Mouse (Mus musculus): ENCODE results near the gene Gm13290. TPM values are rescaled to one million over a fixed set of nuclear protein-coding genes. Genes with fewer than 3 reads are reported as not detected.
"Not testable (repeated sequence)": the region's sequence is repeated elsewhere in the genome, so short reads cannot be mapped to it uniquely, and the experiment has no call there.

Gm13290 gene
- polyA plus RNA-seq, 2 experiments, result 0.48 TPM; not detected in 1

GRCm38 (mm10) chr4:88742771-88743371 is 30.8 kb upstream of the Gm13290 start:
- TF ChIP-seq POLR2A (IDR thresholded peaks at IDR 0.05; ENCODE audit: borderline replicate concordance, extremely low read depth, insufficient read depth, insufficient read length), result no peak
- WGBS, result 70% methylated on average over 7 of the region's 7 CpGs
- DNase-seq (ENCODE audit: low spot score) (no peak), ATAC-seq (ENCODE audit: low FRiP score, low read depth) (no peak)
- Histone ChIP-seq H3K9me3 (ENCODE audit: control insufficient read depth, low read length) (no peaks in the 10 kb centered on the region), H3K27ac (replicated peaks; ENCODE audit: low read depth, low read length) (no peak overlapping the region), H3K4me1 (ENCODE audit: control insufficient read depth, insufficient read depth, low read length) (peaks cover 6% of the 10 kb centered on the region; the same call in 1 of the 2 replicates), H3K9ac (ENCODE audit: low read depth, low read length, severe bottlenecking) (no peak overlapping the region), H3K4me2 (replicated peaks; ENCODE audit: low read depth, low read length, severe bottlenecking) (no peak overlapping the region), H3K36me3 (ENCODE audit: control insufficient read depth, insufficient read depth, low read length) (no peaks in the 10 kb centered on the region), H3K4me3 (replicated peaks; ENCODE audit: low read length) (no peak overlapping the region), H3K27me3 (ENCODE audit: control insufficient read depth, insufficient read depth, low read length) (no peaks in the 10 kb centered on the region)

GRCm38 (mm10) chr4:88744207-88744606 is 29.4 kb upstream of the Gm13290 start:
- no peak for TF ChIP-seq POLR2A (IDR thresholded peaks at IDR 0.05; ENCODE audit: borderline replicate concordance, extremely low read depth, insufficient read depth, insufficient read length)
- 65% methylated on average over 3 of the region's 3 CpGs for WGBS

GRCm38 (mm10) chr4:88749926-88750325 is 23.7 kb upstream of the Gm13290 start:
- H3K4me2 ChIP-seq (replicated peaks; ENCODE audit: low read depth, low read length, severe bottlenecking), result no peak overlapping the region
- H3K9ac ChIP-seq (ENCODE audit: low read depth, low read length, severe bottlenecking), result no peak overlapping the region
- H3K27ac ChIP-seq (replicated peaks; ENCODE audit: low read depth, low read length), result no peak overlapping the region
- ATAC-seq (ENCODE audit: low FRiP score, low read depth), result no peak
- no peaks in the 10 kb centered on the region for H3K27me3 ChIP-seq (ENCODE audit: control insufficient read depth, insufficient read depth, low read length)
- no peaks in the 10 kb centered on the region for H3K9me3 ChIP-seq (ENCODE audit: control insufficient read depth, low read length)
- H3K4me1 ChIP-seq (ENCODE audit: control insufficient read depth, insufficient read depth, low read length), result peaks cover 6% of the 10 kb centered on the region; the same call in 1 of the 2 replicates
- DNase-seq (ENCODE audit: low spot score), result no peak
- no peak overlapping the region for H3K4me3 ChIP-seq (replicated peaks; ENCODE audit: low read length)
- 19% methylated on average over 6 of the region's 6 CpGs for WGBS
- TF ChIP-seq POLR2A (IDR thresholded peaks at IDR 0.05; ENCODE audit: borderline replicate concordance, extremely low read depth, insufficient read depth, insufficient read length), result no peak
- H3K36me3 ChIP-seq (ENCODE audit: control insufficient read depth, insufficient read depth, low read length), result no peaks in the 10 kb centered on the region

More at GRCm38 (mm10) chr4:88744207-88744606, 29.4 kb upstream of the Gm13290 start:
- Histone ChIP-seq H3K9me3 (ENCODE audit: control insufficient read depth, low read length) (no peaks in the 10 kb centered on the region), H3K27ac (replicated peaks; ENCODE audit: low read depth, low read length) (no peak overlapping the region), H3K4me2 (replicated peaks; ENCODE audit: low read depth, low read length, severe bottlenecking) (no peak overlapping the region), H3K4me1 (ENCODE audit: control insufficient read depth, insufficient read depth, low read length) (peaks cover 6% of the 10 kb centered on the region; the same call in 1 of the 2 replicates), H3K9ac (ENCODE audit: low read depth, low read length, severe bottlenecking) (no peak overlapping the region), H3K27me3 (ENCODE audit: control insufficient read depth, insufficient read depth, low read length) (no peaks in the 10 kb centered on the region), H3K36me3 (ENCODE audit: control insufficient read depth, insufficient read depth, low read length) (no peaks in the 10 kb centered on the region), H3K4me3 (replicated peaks; ENCODE audit: low read length) (no peak overlapping the region)
- ATAC-seq (ENCODE audit: low FRiP score, low read depth) (no peak), DNase-seq (ENCODE audit: low spot score) (no peak)

GRCm38 (mm10) chr4:88754818-88755340 is 18.8 kb upstream of the Gm13290 start, which contains the start of gene Gm13271:
TSS of gene Gm13271 (plus strand) at chr4:88754868.
- H3K9ac ChIP-seq (ENCODE audit: low read depth, low read length, severe bottlenecking); H3K9me3 ChIP-seq (ENCODE audit: control insufficient read depth, low read length); H3K4me1 ChIP-seq (ENCODE audit: control insufficient read depth, insufficient read depth, low read length); H3K27ac ChIP-seq (replicated peaks; ENCODE audit: low read depth, low read length); DNase-seq (ENCODE audit: low spot score); H3K27me3 ChIP-seq (ENCODE audit: control insufficient read depth, insufficient read depth, low read length); H3K4me2 ChIP-seq (replicated peaks; ENCODE audit: low read depth, low read length, severe bottlenecking); ATAC-seq (ENCODE audit: low FRiP score, low read depth); H3K36me3 ChIP-seq (ENCODE audit: control insufficient read depth, insufficient read depth, low read length); H3K4me3 ChIP-seq (replicated peaks; ENCODE audit: low read length): not testable (repeated sequence)
- WGBS, result 75% methylated on average over 14 of the region's 15 CpGs

- not testable (repeated sequence) for H3K9me3 ChIP-seq (ENCODE audit: control insufficient read depth, low read length); ATAC-seq (ENCODE audit: low FRiP score, low read depth); H3K4me1 ChIP-seq (ENCODE audit: control insufficient read depth, insufficient read depth, low read length); H3K36me3 ChIP-seq (ENCODE audit: control insufficient read depth, insufficient read depth, low read length); H3K27me3 ChIP-seq (ENCODE audit: control insufficient read depth, insufficient read depth, low read length); DNase-seq (ENCODE audit: low spot score)
- Histone ChIP-seq H3K4me3 (replicated peaks; ENCODE audit: low read length) (peak overlapping the region; percentile 47), H3K4me2 (replicated peaks; ENCODE audit: low read depth, low read length, severe bottlenecking) (peak overlapping the region; percentile 63), H3K27ac (replicated peaks; ENCODE audit: low read depth, low read length) (peak overlapping the region; percentile 91), H3K9ac (ENCODE audit: low read depth, low read length, severe bottlenecking) (peak overlapping the region; percentile 68)
- 11% methylated on average over 28 of the region's 31 CpGs for WGBS
These were observed 16.8 kb upstream of the Gm13290 start for GRCm38 (mm10) chr4:88756581-88757513.
